Mouse (Mus musculus) thymus, postnatal 25 days (tissue): Measurements from ENCODE around the gene Gm20518.

Experiments used
- DNase-seq: peaks from one replicate; pipeline ENCODE4 v3.0.0; 2022

The Gm20518 gene

DNA sequence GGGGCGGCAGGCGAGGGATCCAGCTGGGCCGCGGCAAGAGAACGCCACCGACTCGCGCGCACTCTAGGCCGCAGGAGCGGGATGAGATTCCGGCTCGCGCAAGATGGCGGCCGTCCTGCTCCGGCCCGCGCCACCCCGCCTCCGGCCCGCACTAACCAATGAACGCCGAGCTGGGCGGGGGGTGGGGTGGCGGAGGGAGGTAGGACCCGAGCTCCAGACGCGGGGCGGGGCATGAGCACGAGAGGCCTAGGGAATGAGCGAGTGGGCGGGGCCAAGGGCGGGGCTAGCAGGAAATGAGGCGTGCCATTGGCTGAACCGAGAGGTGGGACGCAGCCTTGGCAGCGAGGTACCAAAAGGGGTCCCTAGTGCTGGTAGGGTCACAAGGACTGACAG lies at the start of gene Gm20518:
Gene Gm20518, minus strand, starts transcription at position 105 of the 393 bp plus-strand sequence.
- DNase-seq = peak; percentile 100

DNA sequence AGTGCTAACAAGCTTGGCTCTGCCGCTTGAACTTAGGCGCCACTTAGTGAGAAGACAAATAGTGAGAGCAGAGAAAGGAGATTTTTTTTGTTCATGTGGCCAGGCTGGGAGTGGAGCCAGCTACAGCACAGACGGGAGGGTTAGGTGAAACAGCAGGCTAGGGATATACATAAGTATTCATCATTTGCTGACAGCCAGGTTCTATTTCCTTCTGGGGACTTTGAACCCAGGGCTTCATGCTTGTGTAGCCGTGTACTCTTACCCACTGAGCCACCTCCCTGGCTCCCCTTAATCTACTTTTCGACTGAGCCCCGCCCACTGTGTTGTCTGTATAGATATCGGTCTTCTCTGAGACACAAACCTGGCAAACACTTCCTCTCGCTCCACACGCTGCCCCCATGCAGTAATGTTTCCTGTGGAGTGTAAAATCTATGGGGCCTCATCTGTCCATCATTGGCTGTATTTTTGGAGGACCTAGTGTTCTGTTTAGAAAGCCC lies 47.8 kb upstream of the Gm20518 start:
- DNase-seq = no peak

- peak; percentile 70 for DNase-seq
Measured at GRCm38 (mm10) chr16:17938821-17939220, 47.4 kb upstream of the Gm20518 start.

DNA sequence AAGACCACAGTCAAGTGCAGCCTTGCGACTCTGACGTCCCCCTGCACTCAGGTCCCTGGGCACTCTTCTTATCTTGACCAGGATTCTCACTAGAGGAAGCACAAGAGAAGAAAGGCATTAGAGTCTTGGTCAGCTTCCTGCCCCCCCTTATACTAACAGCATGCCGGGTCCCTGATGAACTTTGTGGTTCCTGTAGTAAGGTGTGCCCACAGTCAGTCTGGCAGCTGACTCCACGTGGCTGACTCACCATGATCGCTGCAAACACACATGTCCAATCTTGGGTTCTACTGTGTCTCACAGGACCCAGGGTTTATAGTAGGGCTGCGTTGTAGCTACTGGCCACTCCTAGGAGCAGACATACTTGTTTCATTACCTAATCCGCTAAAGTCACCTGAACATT lies 46.7 kb upstream of the Gm20518 start:
- DNase-seq = no peak

DNA sequence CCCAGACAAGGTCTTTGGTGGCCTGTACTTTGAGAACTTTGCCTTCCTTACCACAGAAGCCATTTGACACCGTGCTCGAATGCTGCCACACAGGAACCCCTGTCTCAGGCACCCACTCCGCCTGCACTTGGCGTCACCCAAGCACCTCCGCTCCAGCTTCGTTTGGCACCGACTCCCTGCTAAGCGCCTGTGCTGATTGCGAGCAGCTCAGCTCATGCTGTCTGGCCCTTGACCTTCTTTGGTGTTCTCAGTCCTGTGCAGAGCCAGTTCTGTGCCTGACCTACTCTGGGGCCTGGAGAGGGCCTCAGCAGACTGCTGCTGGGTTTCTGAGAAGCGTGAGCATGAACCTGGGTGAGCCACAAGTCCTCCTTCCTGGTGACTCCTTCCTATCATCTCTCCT lies 45.3 kb upstream of the Gm20518 start:
- no peak for DNase-seq

GRCm38 (mm10) chr16:17934445-17934910 lies 43.0 kb upstream of the Gm20518 start:
- DNase-seq = no peak

DNA sequence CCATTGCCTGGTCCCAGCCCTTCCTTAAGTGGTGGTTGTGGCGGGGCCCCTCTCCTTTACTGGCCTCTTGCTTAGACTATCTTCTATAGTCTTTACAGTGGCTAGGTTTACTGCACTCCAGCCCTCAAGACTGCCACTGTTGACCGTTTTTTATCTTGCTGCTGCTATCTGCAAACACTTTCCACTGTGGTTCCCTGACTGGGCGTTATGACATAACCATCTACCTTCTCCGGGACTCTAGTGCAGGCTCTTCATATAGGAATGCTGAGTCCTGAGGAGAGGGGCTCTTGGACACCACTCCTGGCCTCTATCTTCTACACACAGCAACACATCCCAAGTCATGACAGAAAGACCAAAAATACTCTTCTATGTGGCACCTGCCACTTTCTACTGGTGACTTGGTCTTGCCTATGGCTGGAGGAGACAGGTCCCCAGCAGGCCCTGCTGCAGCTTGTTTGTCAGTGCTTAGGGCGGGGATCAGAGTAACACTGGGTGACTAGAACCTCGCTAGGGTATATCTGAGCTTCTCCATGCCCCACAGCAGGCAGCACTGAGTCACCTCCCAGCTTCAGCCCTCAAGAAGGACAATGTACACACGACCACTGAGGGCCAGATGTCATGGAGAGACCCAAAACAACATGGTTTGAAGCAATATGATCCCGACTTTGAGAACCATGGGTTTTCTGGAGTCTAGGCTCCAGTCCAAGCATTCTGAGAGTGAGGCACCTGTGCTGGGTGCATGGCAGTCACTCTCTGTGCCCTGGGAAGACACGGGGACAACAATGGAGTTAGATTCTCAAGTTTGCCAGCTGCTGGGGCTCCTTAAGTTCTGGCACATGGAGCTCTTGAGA lies 42.3 kb upstream of the Gm20518 start:
- no peak for DNase-seq

DNA sequence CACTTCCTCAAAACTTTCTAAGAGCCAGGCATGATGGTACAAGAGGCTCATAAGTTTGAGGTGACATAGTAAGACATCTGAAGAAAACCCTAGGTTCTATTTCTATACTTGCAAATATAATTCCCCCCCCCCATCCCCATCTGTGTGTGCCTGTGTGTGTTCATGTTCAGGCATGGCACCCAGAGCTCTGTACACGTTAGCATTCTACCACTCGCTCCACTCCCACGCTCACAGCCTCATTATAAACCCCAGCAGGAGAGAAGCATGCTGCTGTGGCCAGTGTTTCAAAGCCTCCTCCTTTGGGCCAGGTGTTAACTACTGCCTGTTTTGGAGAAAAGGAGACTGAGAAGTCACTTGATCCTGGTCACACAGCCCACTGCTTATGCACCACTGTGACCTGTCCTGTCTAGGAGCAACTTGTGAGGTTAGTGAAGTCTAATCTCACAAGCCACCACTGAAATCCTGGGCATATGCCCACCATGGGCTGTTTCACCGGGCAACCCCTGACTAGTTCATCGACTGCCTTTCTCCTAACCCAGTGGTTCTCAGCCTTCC lies 40.5 kb upstream of the Gm20518 start:
- no peak for DNase-seq

DNA sequence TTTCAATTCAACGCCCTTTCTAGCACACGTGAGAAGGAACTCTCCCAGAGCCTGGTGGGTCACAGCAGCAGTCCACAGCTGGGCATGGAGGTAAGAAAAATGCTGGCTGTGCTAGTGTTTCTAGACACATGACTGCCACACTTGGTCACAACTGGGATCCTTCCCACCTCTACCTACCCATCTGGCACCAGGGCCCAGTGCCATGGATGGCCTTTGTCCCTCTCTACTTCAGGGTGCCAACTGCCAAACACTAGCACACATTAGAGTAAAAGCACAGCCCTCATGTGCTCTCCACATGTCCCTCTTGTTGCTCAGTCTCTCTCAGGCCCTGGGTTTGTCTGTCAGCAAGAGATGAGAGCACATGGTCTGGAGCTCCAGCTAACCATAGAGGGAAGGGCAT lies 38.2 kb upstream of the Gm20518 start:
- DNase-seq = no peak

DNA sequence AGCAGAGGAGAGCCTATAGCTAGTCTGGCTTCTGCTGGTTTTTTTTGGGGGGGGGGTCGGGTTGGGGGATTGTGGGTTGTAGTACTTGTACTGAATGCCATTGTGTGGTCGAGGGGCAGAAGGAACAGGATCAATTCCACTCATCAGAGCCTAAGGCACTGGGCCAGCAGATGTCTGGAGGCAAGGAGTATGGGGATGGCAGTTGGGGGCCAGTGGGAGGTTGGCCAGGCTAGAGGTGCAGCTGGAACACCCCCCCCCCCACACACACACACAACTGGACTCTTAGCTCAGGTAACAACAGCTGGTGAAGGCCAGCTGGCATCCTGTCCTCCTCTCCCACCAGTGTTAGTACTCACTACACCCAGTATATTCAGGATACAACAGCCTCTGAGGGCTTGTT lies 37.7 kb upstream of the Gm20518 start:
- no peak for DNase-seq

DNA sequence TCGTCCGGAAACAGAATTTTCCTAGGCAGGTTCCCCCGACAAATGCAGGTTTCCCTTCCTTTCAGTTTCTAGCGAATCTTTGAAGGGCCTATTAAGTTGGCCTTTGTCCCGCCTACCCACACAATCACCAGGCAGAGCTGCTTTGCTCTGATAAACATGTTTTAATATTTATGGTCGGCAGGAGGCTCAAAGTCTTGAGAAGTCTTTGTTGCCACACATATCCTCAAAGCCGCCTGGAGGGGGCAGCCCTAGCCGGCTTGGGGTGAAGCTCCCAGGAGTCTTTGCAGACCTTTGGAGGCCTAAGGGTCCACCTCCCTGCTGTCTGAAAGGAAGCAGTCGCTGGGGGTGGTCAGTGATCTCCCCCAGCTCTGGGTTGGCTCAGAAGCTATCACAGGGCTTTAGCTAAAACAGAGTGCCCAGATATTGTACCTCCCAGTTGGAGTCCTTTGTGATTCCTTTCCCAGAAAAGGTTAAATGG lies 37.2 kb upstream of the Gm20518 start:
- peak; percentile 76 for DNase-seq

- peak; percentile 69 for DNase-seq
Measured at GRCm38 (mm10) chr16:17928087-17928580, 36.7 kb upstream of the Gm20518 start, which contains the start of gene Slc25a1. TSS of gene Slc25a1 (minus strand) at chr16:17928219.

DNA sequence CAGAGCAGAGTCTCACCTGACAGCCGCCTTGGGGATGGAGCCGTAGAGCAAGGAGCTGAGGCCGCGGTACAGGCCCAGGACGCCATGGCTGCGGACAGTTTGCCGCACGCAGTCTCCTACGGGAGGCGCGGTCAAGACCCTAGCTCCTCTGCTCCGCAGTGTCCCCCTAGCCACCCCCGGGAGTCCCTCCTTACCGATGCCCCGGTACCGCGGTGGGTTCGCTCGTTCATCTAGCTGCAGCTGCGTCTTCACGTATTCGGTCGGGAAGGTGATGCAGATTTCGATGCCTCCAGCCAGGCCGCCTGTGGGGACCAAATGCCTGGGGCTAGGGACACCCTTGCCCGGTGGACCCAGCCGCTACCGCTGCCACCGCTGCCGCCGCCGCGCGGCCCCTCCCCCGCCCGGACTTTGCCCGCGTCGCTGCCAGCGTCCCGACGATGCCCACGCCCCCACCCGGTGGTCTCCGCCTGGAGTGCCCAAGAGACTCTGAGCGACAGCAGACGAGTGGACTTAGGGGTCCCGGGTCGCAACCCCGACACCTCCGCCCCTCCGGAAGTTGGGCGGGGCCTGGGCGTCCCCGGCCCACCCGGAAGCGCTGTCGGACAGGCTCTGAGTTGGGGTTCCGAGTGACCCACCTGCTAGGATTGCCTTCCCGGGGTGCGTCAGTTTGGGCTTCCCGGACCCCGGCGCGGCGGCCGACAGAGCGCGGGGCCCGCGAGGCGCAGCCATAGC lies 36.0 kb upstream of the Gm20518 start:
- DNase-seq = peak; percentile 57

- DNase-seq = no peak
Measured at GRCm38 (mm10) chr16:17922163-17922538, 30.7 kb upstream of the Gm20518 start.

GRCm38 (mm10) chr16:17921325-17922162 lies 30.1 kb upstream of the Gm20518 start:
- DNase-seq = peak; percentile 93

DNA sequence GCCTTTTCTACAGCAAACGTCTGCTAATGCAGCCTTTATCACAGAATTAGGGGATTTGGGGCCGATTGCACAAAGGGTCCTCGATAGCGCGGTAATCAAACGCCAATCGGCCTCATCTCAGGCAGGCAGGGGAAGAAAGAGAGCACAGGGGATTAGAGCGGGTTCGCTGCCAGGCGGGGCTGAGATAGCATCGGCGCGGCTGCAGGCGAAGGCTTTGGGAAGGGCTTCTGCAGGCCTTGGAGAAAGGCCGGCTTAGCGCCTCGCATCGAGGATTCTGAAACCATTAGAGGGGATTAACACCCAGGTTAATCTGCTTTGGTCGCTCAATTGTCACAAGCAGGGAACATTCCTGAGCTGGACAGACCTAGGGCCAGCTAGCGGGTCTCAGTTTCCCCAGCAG lies 29.1 kb upstream of the Gm20518 start:
- no peak for DNase-seq

DNA sequence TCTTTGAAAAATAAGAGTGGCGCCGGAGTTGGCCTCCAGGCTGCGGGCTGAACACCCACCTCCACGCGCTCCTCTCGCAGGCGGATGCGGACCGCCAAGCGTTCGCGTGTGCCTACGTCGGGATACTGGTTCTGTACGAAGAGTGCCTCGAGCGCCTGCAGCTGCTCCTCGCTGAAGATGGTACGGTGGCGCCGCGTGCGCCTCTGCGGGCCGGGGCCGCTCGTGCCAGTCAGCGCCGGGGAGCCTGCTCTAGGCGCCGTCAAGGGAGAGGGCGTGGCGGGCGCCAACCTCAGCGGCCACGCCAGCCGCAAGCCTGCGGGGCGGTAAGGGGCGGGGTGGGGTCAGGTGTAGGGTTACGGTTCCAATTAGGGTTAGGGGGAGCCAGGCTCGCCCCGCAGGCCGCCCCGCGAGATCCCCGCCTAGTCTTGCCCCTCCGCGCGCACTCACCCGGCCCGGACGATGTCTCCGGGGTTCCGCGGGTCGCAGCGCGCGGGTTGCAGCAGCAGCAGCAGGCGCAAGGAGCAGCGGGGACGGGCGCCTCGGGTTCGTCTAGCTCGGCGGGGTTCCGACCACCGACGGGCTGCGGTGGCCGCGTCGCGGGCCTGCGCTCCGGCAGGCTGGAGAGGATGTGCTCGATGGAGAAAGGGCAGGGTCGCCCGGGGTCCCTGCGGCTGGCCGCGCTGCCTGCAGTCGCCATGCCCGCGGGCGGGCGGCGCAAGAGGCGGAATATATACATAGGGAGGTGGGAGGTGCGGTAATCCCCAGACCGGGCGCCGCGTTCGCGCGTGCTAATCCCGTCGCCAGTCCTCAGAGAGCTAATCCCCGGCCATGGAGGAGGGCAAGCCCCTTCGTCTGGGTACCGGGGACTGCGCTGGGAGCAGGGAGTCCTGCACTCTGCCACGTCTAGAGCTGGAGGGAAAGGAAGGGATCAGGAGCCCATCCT lies 23.1 kb upstream of the Gm20518 start, which contains the start of gene Gsc2:
Gene Gsc2, minus strand, starts transcription at position 753 of the 943 bp plus-strand sequence.
- DNase-seq = peak; percentile 28

DNA sequence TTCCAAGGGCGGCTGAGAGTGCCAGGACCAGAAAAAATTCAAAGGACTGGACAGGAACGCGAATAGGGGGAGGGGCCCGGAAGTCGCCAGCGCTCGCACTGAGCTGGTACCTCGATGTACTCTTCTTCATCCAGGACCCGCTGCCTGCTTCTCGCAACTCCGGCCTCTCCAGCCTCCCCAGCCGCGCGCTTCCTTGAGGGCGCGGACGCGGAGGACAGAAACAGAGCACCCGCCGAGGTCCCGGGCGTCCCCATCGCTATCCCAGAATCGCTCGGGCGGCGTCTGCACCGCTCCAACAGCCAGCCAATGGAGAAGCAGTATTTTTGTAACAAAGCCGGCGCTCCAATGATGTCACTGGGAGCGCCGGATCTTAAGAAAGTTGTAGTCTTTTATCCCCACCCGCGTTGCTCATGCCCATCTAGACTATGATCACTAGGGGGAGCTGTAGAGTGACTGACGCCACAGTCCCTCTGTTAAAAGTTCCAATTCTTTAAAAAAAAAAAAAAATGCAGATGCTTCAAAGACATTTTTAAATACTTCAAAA lies 19.7 kb upstream of the Gm20518 start, which contains the start of gene Ess2:
Gene Ess2, minus strand, starts transcription at position 297 of the 544 bp plus-strand sequence.
- peak; percentile 90 for DNase-seq

GRCm38 (mm10) chr16:17898462-17898861 lies 7.0 kb upstream of the Gm20518 start, which contains the start of the genes Dgcr2 and Tssk2:
TSS of gene Dgcr2 (minus strand) at chr16:17898562.
TSS of gene Tssk2 (plus strand) at chr16:17898637.
- no peak for DNase-seq

GRCm38 (mm10) chr16:17896091-17896490 lies 4.6 kb upstream of the Gm20518 start:
- no peak for DNase-seq
